Mouse (Mus musculus): ENCODE data around the gene Rcor1.

DNA sequence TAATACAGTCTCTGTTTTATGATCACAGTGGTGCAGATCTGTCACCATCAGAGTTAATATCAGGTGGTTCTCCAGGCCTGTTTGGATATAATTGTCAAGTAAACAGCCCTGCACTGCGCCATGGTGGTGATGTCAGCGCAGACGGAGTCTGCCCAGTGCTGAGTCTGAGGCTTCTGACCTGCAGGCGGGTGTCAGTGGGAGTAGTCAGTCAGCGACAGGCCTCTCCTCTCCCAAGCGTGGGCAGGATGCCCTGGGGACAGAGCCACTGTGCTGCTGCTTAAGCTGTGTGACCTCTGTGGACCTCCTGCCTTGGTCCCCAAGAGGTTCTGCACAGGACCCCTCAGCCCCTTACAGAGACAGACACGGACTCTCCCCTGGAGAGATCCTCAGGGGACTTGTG lies 50.0 kb downstream of the Rcor1 start:
- TF ChIP-seq CTCF (IDR thresholded peaks at IDR 0.05; ENCODE audit: low read depth, low read length) (no peak), POLR2A (IDR thresholded peaks at IDR 0.05; ENCODE audit: borderline replicate concordance, low read depth, low read length) (no peak)
